Mouse (Mus musculus) liver, embryonic 14.5 days (tissue): Measurements from ENCODE around the gene Spocd1. TPM values are rescaled to one million over a fixed set of nuclear protein-coding genes. Genes with fewer than 3 reads are reported as not detected.

ENCODE experiments used
- ATAC-seq: fragments of 200-750 bp; cut with Nextera tagmentation; 2 replicates; pipeline ENCODE4 v1.8.0; 2017; ENCODE audit warnings: moderate number of reproducible peaks, mild to moderate bottlenecking, moderate library complexity; ENCODE audit not compliant: insufficient read depth
- DNase-seq, 3 experiments: peaks; one replicate each; pipeline ENCODE4 v3.0.0-alpha.2; 2012 to 2013; ENCODE audit warnings: low read depth in 3 of 3, low spot score in 3 of 3
- H3K27ac ChIP-seq: fragments of 300-500 bp; sonication (generic); 2 replicates; pipeline ENCODE4 v1.5.1; 2014; ENCODE audit warnings: moderate library complexity, mild to moderate bottlenecking, control low read depth, inconsistent platforms
- H3K27me3 ChIP-seq: fragments of 300-500 bp; sonication (generic); 2 replicates; pipeline ENCODE4 v1.6.1; 2014; ENCODE audit warnings: mild to moderate bottlenecking, low read length, moderate library complexity; ENCODE audit not compliant: control insufficient read depth, insufficient read depth
- H3K36me3 ChIP-seq: fragments of 300-500 bp; sonication (generic); replicated peaks from 2 replicates; pipeline ENCODE4 v1.6.1; 2014; ENCODE audit warnings: low read depth; ENCODE audit not compliant: control insufficient read depth, insufficient read depth
- H3K4me1 ChIP-seq, 2 experiments: fragments of 200-500 bp in 1 of 2; fragments of 300-500 bp in 1 of 2; sonication (generic) in 1 of 2; replicated peaks; 2 replicates each; pipeline ENCODE4 v1.6.1; 2012 to 2014; ENCODE audit warnings: antibody characterized with exemption in 1 of 2, inconsistent platforms in 1 of 2, low read length in 1 of 2; ENCODE audit not compliant: control insufficient read depth in 2 of 2, insufficient read depth in 2 of 2
- H3K4me2 ChIP-seq: fragments of 300-500 bp; sonication (generic); 2 replicates; pipeline ENCODE4 v1.6.1; 2014; ENCODE audit warnings: low read depth, mild to moderate bottlenecking, control low read depth, moderate library complexity
- H3K4me3 ChIP-seq, 2 experiments: fragments of 200-500 bp in 1 of 2; fragments of 300-500 bp in 1 of 2; sonication (generic) in 1 of 2; 2 replicates each; pipeline ENCODE4 v1.5.1; 2012 to 2014; ENCODE audit warnings: low read depth in 2 of 2, low read length in 2 of 2, mild to moderate bottlenecking in 2 of 2, control low read depth in 1 of 2, inconsistent platforms in 1 of 2, moderate library complexity in 1 of 2; ENCODE audit not compliant: insufficient read depth in 1 of 2
- H3K9ac ChIP-seq: fragments of 300-500 bp; sonication (generic); replicated peaks from 2 replicates; pipeline ENCODE4 v1.6.1; 2014; ENCODE audit warnings: mild to moderate bottlenecking, control low read depth, moderate library complexity
- H3K9me3 ChIP-seq: fragments of 300-500 bp; sonication (generic); 2 replicates; pipeline ENCODE4 v1.6.1; 2016; ENCODE audit warnings: low read length, mixed read lengths; ENCODE audit not compliant: control insufficient read depth
- CTCF ChIP-seq: IDR thresholded peaks from 2 replicates; pipeline ENCODE4 v1.5.1; 2016; ENCODE audit warnings: antibody characterized with exemption, low read depth, control low read depth
- EP300 ChIP-seq: IDR thresholded peaks from 2 replicates; pipeline ENCODE4 v1.6.1; 2016; ENCODE audit warnings: antibody characterized with exemption, low read depth
- WGBS: fragments of 180-500 bp; shearing (Covaris S2); extraction: QIAGEN DNeasy Blood & Tissue Kit; methylation state at CpG from one replicate; pipeline ENCODE4 v1.1.7; 2014; ENCODE audit not compliant: insufficient replicate concordance; 5-methylcytosine and 5-hydroxymethylcytosine counted together
- polyA plus RNA-seq, 2 experiments: library from polyadenylated mRNA; depleted of rRNA in 1 of 2; stranded (reverse) in 1 of 2; unstranded in 1 of 2; fragments of >200 nt; fragmentation: Nextera tagmentation in 1 of 2; extraction: Ambion mirVana in 1 of 2; gene quantifications; 2 replicates each; pipeline versions ENCODE4 v1.2.1 to v1.2.3; 2012 to 2014

Spocd1 gene
- polyA plus RNA-seq (2012; rRNA removed) (0.03 TPM in 1 of 2 replicates, not detected in the other), polyA plus RNA-seq (2014; fragmentation: Nextera tagmentation; extraction: Ambion mirVana) (0.11 TPM in 1 of 2 replicates, not detected in the other)

- ATAC-seq (no peak), DNase-seq (no peak)
- H3K27ac ChIP-seq: no peak within 1 kb of the TSS
- H3K36me3 ChIP-seq: no peaks in the 10 kb centered on the region
- peak within 1 kb of the TSS; percentile 43 for H3K4me2 ChIP-seq
- H3K9me3 ChIP-seq: no peaks in the 10 kb centered on the region
- peaks cover 4 to 5% of the 10 kb centered on the region in 2 experiments; a peak in 3 of 4 replicates for H3K4me1 ChIP-seq
- TF ChIP-seq EP300 (no peak), CTCF (no peak)
- H3K27me3 ChIP-seq: no peaks in the 10 kb centered on the region
- no peak within 1 kb of the TSS for H3K4me3 ChIP-seq
- WGBS: 36% methylated on average over 4 of the region's 4 CpGs
- H3K9ac ChIP-seq: no peak within 1 kb of the TSS
Observed at GRCm38 (mm10) chr4:129928949-129929348, at the start of gene Spocd1. Gene Spocd1 (plus strand): TSS chr4:129929249.

DNA sequence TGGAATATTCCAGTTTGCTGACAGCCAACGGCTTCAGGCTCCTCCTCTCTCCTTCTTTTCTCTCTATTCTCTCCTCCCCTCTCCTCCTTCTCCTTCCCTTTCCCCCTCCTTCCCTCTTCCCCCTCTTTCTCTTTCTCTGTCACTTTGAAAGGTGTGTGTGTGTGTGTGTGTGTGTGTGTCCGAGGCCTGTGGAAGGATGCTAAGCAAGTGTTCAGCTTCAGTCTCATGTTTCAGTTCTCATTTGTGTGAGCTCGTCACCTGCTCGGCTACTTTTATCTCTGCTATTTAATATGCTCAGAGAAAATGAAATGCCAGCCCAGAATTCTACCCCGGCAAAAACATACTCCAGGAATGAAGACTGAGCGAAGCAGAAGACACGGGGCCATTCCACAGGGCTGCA lies 48.4 kb upstream of the Spocd1 start:
- DNase-seq (no peak), ATAC-seq (no peak)
- H3K4me1 ChIP-seq: peaks cover 0 to 28% of the 10 kb centered on the region in 2 experiments; a peak in 2 of 4 replicates
- no peak for TF ChIP-seq CTCF
- TF ChIP-seq EP300: no peak
- no peaks in the 10 kb centered on the region for H3K9me3 ChIP-seq
- no peak overlapping the region for H3K9ac ChIP-seq
- H3K4me3 ChIP-seq: no peak overlapping the region
- H3K4me2 ChIP-seq: no peak overlapping the region
- H3K27ac ChIP-seq: no peak overlapping the region
- no peaks in the 10 kb centered on the region for H3K36me3 ChIP-seq
- H3K27me3 ChIP-seq: no peaks in the 10 kb centered on the region
- WGBS: 67% methylated on average over 7 of the region's 7 CpGs

DNA sequence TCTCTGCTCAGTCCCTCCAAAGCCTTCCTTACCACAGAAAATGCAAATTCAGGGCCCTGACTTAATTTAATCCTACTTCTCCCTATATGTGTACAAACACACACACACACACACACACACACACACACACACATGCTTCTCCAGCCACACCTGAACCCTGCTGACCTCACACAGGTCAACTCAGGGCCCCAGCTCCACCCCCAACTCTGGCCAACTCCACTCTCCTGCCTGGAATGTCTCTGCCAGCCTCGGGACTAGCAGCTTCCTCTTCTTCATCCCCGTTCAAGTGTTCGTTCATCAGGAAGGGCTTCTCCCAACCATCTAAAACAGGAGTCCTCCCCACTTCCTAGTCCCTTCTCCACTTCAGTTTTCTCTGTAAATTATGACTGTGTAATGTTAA lies 47.4 kb upstream of the Spocd1 start:
- Histone ChIP-seq H3K27me3 (no peaks in the 10 kb centered on the region), H3K9ac (no peak overlapping the region), H3K36me3 (no peaks in the 10 kb centered on the region), H3K4me2 (no peak overlapping the region), H3K4me3 (no peak overlapping the region), H3K9me3 (no peaks in the 10 kb centered on the region), H3K27ac (no peak overlapping the region), H3K4me1 (peaks cover 0 to 26% of the 10 kb centered on the region in 2 experiments; a peak in 2 of 4 replicates)
- TF ChIP-seq EP300 (no peak), CTCF (no peak)
- ATAC-seq (no peak), DNase-seq (no peak)
- 27% methylated on average over 3 of the region's 3 CpGs for WGBS

GRCm38 (mm10) chr4:129882555-129883293 lies 46.3 kb upstream of the Spocd1 start:
- H3K4me1 ChIP-seq: peaks cover 0 to 17% of the 10 kb centered on the region in 2 experiments; a peak in 2 of 4 replicates
- no peaks in the 10 kb centered on the region for H3K9me3 ChIP-seq
- H3K4me3 ChIP-seq: peak overlapping the region in 1 of 2 experiments; percentile 18; a peak in 1 of 4 replicates
- no peak overlapping the region for H3K9ac ChIP-seq
- DNase-seq (peak; percentile 35 to 41 (median 38)), ATAC-seq (peak; percentile 41; the same call in 1 of the 2 replicates)
- H3K36me3 ChIP-seq: no peaks in the 10 kb centered on the region
- peak overlapping the region; percentile 52 for H3K4me2 ChIP-seq
- TF ChIP-seq CTCF (no peak), EP300 (no peak)
- no peaks in the 10 kb centered on the region for H3K27me3 ChIP-seq
- WGBS: 6% methylated on average over 11 of the region's 11 CpGs
- H3K27ac ChIP-seq: no peak overlapping the region
